Mouse (Mus musculus): ENCODE measurements at regions not wholly inside any gene's neighbourhood (a gene's known extent, or its start where the extent isn't known, plus 50 kb on each side); places are given as distances from the start of the nearest gene placed in this dataset.

DNA sequence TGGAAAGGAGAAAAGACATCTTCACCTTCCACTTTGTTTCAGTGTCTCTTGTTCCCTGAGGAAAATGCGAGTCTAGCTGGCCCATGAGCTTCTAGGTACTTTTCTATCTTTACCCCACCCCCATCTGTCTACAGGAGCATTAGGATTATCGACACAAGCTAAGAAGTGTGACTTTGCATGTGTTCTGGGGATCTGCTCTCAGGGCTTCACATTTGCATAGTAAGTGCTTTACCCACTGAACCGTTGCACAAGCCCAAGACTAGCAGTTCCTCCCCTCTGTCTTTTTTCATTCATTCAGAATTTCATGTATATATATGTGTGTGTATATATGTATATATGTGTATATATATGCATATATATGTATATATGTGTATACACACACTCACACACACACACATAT, 162.5 kb upstream of the Arrdc4 start:
- H3K4me2 ChIP-seq (ENCODE audit: low read length): no peak overlapping the region
- H3K27ac ChIP-seq: no peak overlapping the region
- H3K4me1 ChIP-seq (replicated peaks; ENCODE audit: insufficient read depth, low read length): no peaks in the 10 kb centered on the region
- WGBS: 57% methylated on average over 3 of the region's 3 CpGs
- no peak for TF ChIP-seq CTCF (IDR thresholded peaks at IDR 0.05; ENCODE audit: low read depth)
- no peaks in the 10 kb centered on the region for H3K36me3 ChIP-seq (ENCODE audit: insufficient read depth, low read length)
- DNase-seq (ENCODE audit: low spot score) (no peak), ATAC-seq (replicated peaks; ENCODE audit: low FRiP score, low read depth) (no peak)
- H3K9ac ChIP-seq (ENCODE audit: low read depth, low read length): no peak overlapping the region
- H3K27me3 ChIP-seq (ENCODE audit: insufficient read depth, low read length): no peaks in the 10 kb centered on the region
- no peaks in the 10 kb centered on the region for H3K9me3 ChIP-seq (replicated peaks; ENCODE audit: low read length)
- H3K4me3 ChIP-seq (replicated peaks; ENCODE audit: low read depth, low read length): no peak overlapping the region

DNA sequence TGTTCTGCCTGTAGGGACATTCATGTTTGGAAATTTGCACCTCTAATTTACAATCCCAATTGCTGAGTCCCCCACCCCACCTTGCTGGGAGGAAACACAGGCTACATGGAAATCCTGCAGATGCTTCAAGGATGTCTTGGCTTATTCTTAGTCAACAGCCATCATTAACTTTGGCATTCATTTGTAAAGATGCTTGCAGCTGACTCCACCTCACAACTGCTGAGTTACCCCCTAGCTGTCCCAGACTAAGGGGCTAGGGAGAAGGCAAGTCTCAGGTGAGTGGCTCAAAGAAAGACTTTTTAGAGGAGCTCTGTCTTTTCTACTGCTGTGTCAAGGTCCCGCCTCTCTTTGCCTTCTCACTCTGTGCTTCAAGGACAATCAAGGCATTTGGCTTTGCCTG, 160.7 kb upstream of the Arrdc4 start:
- no peak overlapping the region for H3K4me2 ChIP-seq (ENCODE audit: low read length)
- no peak overlapping the region for H3K9ac ChIP-seq (ENCODE audit: low read depth, low read length)
- no peaks in the 10 kb centered on the region for H3K9me3 ChIP-seq (replicated peaks; ENCODE audit: low read length)
- no peak overlapping the region for H3K4me3 ChIP-seq (replicated peaks; ENCODE audit: low read depth, low read length)
- H3K27me3 ChIP-seq (ENCODE audit: insufficient read depth, low read length): no peaks in the 10 kb centered on the region
- H3K27ac ChIP-seq: no peak overlapping the region
- H3K4me1 ChIP-seq (replicated peaks; ENCODE audit: insufficient read depth, low read length): no peaks in the 10 kb centered on the region
- H3K36me3 ChIP-seq (ENCODE audit: insufficient read depth, low read length): no peaks in the 10 kb centered on the region
- ATAC-seq (replicated peaks; ENCODE audit: low FRiP score, low read depth): no peak
- no peak for TF ChIP-seq CTCF (IDR thresholded peaks at IDR 0.05; ENCODE audit: low read depth)
- WGBS: 88% methylated on average over 1 of the region's 1 CpGs
- no peak for DNase-seq (ENCODE audit: low spot score)

DNA sequence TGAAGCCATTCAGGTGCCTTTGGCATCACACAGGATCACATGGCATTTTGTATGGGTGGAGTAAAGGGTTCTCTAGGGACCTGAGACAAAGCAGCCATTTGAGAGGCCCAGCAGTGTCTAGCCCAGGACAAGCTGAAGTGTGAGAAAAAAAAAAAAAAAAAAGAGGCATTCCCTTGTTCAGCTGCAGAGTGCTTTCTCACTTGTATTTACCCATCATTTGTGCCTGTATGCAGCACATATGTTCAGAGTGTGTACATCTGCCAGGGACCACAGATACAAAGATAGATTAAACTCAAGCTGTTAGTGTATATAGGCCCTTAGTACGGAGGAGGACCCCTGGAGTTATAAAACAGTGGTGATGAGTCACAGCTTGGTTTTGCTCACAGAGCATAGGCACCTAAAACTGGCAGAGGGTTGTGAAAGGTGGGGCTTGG, 159.4 kb upstream of the Arrdc4 start:
- DNase-seq (ENCODE audit: low spot score): no peak
- no peaks in the 10 kb centered on the region for H3K27me3 ChIP-seq (ENCODE audit: insufficient read depth, low read length)
- TF ChIP-seq CTCF (IDR thresholded peaks at IDR 0.05; ENCODE audit: low read depth): no peak
- no peak overlapping the region for H3K4me3 ChIP-seq (replicated peaks; ENCODE audit: low read depth, low read length)
- H3K4me1 ChIP-seq (replicated peaks; ENCODE audit: insufficient read depth, low read length): no peaks in the 10 kb centered on the region
- H3K9ac ChIP-seq (ENCODE audit: low read depth, low read length): no peak overlapping the region
- no peak for ATAC-seq (replicated peaks; ENCODE audit: low FRiP score, low read depth)
- H3K4me2 ChIP-seq (ENCODE audit: low read length): no peak overlapping the region
- H3K36me3 ChIP-seq (ENCODE audit: insufficient read depth, low read length): no peaks in the 10 kb centered on the region
- no peak overlapping the region for H3K27ac ChIP-seq
- WGBS: 58% methylated on average over 1 of the region's 1 CpGs
- H3K9me3 ChIP-seq (replicated peaks; ENCODE audit: low read length): no peaks in the 10 kb centered on the region

DNA sequence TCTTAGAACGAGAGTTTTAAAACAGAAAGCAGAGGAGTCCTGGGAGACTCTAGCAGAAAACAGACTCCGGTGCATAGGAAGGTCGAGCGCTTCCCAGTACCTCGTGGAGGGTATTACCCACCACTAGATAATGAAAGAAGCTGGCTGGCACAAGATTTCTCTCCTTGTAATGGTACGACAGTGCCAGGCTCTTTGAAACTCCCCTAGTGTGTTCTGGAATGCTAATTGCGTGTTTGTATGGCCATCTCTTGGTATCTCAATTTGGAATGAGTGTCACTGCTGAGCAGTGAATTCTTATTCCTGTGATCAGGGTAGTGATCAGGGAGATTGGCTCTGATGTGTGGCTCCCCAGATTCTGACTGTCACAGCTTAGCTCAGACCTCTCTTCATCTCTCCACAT, 158.8 kb upstream of the Arrdc4 start:
- Histone ChIP-seq H3K27me3 (ENCODE audit: insufficient read depth, low read length) (no peaks in the 10 kb centered on the region), H3K27ac (no peak overlapping the region), H3K9me3 (replicated peaks; ENCODE audit: low read length) (no peaks in the 10 kb centered on the region), H3K4me1 (replicated peaks; ENCODE audit: insufficient read depth, low read length) (no peaks in the 10 kb centered on the region), H3K9ac (ENCODE audit: low read depth, low read length) (no peak overlapping the region), H3K4me3 (replicated peaks; ENCODE audit: low read depth, low read length) (no peak overlapping the region), H3K4me2 (ENCODE audit: low read length) (no peak overlapping the region), H3K36me3 (ENCODE audit: insufficient read depth, low read length) (no peaks in the 10 kb centered on the region)
- no peak for TF ChIP-seq CTCF (IDR thresholded peaks at IDR 0.05; ENCODE audit: low read depth)
- no peak for ATAC-seq (replicated peaks; ENCODE audit: low FRiP score, low read depth)
- WGBS: 84% methylated on average over 7 of the region's 7 CpGs
- DNase-seq (ENCODE audit: low spot score): no peak

DNA sequence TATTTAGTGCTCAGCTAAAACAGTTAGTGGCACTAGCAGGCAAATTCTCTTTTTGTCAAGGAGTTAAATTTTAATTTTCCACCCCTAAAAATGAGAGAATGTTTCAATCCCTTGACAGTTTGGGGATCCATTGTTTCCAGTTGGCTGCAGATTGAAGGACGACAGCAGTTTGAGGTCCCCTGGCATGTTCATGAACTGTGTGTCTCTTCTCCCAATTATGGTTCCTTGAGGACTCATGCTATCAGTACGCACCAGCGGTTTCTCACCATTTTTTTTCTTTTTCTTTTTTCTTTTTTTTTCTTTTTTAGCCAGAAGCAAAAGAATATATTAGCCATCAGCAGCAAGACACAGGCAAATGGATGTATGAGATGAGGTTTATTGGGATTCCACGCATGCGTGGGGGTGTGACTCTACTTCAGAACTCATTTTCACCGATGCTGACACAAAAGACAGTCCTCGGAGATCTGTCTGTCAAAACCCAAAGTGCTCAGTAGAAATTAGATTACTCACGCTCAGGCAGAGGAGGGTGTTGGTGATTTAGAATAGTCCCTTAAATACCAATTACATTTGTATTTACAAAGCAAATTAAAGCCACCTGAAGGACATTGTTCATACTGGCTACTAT, 157.8 kb upstream of the Arrdc4 start:
- no peak overlapping the region for H3K4me3 ChIP-seq (replicated peaks; ENCODE audit: low read depth, low read length)
- no peaks in the 10 kb centered on the region for H3K36me3 ChIP-seq (ENCODE audit: insufficient read depth, low read length)
- no peak overlapping the region for H3K27ac ChIP-seq
- 74% methylated on average over 8 of the region's 8 CpGs for WGBS
- no peak for DNase-seq (ENCODE audit: low spot score)
- no peaks in the 10 kb centered on the region for H3K27me3 ChIP-seq (ENCODE audit: insufficient read depth, low read length)
- H3K9me3 ChIP-seq (replicated peaks; ENCODE audit: low read length): no peaks in the 10 kb centered on the region
- H3K9ac ChIP-seq (ENCODE audit: low read depth, low read length): no peak overlapping the region
- ATAC-seq (replicated peaks; ENCODE audit: low FRiP score, low read depth): no peak
- no peak overlapping the region for H3K4me2 ChIP-seq (ENCODE audit: low read length)
- H3K4me1 ChIP-seq (replicated peaks; ENCODE audit: insufficient read depth, low read length): no peaks in the 10 kb centered on the region
- no peak for TF ChIP-seq CTCF (IDR thresholded peaks at IDR 0.05; ENCODE audit: low read depth)

DNA sequence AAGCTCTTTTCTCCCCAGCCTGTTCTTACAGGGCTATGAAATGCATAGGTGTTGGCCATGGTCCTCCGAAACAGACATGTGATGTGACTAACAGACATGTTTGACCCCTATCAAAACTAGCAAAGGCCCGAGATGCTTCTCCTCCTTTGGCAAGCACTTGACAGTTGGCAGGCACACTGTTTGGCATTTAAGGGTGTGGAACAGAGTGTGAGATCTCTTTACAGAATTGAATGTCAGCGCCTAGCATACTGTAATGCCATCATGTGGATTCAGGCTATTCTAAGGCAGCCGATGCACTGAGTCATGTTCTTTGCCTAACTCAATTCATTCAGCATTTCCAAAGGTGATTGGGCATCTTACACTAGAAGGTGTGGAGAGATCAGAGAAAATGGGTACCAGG, 156.8 kb upstream of the Arrdc4 start:
- DNase-seq (ENCODE audit: low spot score) (no peak), ATAC-seq (replicated peaks; ENCODE audit: low FRiP score, low read depth) (no peak)
- H3K4me2 ChIP-seq (ENCODE audit: low read length): no peak overlapping the region
- no peaks in the 10 kb centered on the region for H3K36me3 ChIP-seq (ENCODE audit: insufficient read depth, low read length)
- TF ChIP-seq CTCF (IDR thresholded peaks at IDR 0.05; ENCODE audit: low read depth): no peak
- H3K27ac ChIP-seq: no peak overlapping the region
- no peak overlapping the region for H3K9ac ChIP-seq (ENCODE audit: low read depth, low read length)
- no peaks in the 10 kb centered on the region for H3K27me3 ChIP-seq (ENCODE audit: insufficient read depth, low read length)
- H3K9me3 ChIP-seq (replicated peaks; ENCODE audit: low read length): no peaks in the 10 kb centered on the region
- 91% methylated on average over 4 of the region's 4 CpGs for WGBS
- no peaks in the 10 kb centered on the region for H3K4me1 ChIP-seq (replicated peaks; ENCODE audit: insufficient read depth, low read length)
- H3K4me3 ChIP-seq (replicated peaks; ENCODE audit: low read depth, low read length): no peak overlapping the region

DNA sequence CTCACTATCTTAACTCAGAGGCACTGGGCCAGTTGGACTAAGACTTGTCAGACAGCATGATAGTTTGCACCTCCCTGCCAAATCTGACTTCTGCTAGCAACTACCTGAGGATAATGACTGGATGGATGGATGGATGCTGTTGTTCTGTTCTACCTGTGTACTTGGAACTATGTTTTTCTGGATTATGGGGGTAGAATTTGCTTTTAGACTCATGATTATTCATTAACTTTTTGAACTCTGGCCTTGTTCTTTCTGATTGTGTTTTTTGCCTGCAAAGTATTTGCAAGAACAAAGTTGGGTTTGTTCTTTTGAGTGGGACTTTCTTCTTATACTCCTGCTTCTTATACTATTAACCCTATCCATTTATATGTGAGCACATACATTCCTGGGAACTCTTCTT, 137.1 kb upstream of the Arrdc4 start:
- H3K4me3 ChIP-seq (replicated peaks; ENCODE audit: low read depth, low read length): no peak overlapping the region
- no peak overlapping the region for H3K27ac ChIP-seq
- ATAC-seq (replicated peaks; ENCODE audit: low FRiP score, low read depth): no peak
- no peak for DNase-seq (ENCODE audit: low spot score)
- TF ChIP-seq CTCF (IDR thresholded peaks at IDR 0.05; ENCODE audit: low read depth): no peak
- H3K4me1 ChIP-seq (replicated peaks; ENCODE audit: insufficient read depth, low read length): no peaks in the 10 kb centered on the region
- no peak overlapping the region for H3K9ac ChIP-seq (ENCODE audit: low read depth, low read length)
- no peaks in the 10 kb centered on the region for H3K9me3 ChIP-seq (replicated peaks; ENCODE audit: low read length)
- H3K36me3 ChIP-seq (ENCODE audit: insufficient read depth, low read length): no peaks in the 10 kb centered on the region
- H3K4me2 ChIP-seq (ENCODE audit: low read length): no peak overlapping the region
- H3K27me3 ChIP-seq (ENCODE audit: insufficient read depth, low read length): no peaks in the 10 kb centered on the region

All from kidney, postnatal 0 days (tissue).